Mouse (Mus musculus): Measurements from ENCODE around the gene Tcerg1l. TPM values are rescaled to one million over a fixed set of nuclear protein-coding genes. Genes with fewer than 3 reads are reported as not detected.

Gene Tcerg1l
- total and polyA plus RNA-seq, 3 experiments, result not detected

DNA sequence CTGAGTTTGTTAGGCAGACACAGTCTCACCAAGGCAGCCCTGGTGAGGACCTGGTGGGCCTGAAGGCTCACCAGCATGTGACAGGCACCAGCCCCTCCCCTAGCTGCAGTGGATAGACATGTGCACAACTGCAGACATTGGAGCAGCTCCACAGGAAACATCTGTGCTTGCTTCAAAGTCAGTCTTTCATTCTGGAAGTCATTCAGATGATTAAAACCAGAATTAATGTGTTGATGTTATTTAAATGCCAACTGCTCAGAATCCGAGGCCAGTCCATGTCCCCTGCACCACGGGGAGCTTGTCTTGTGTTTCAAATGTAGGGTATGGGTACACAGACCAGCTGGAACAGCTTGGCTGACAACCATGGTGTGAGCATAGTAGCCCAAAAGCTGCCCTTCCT, 150.8 kb downstream of the Tcerg1l start:
- no peaks in the 10 kb centered on the region for H3K79me2 ChIP-seq (ENCODE audit: control insufficient read depth, insufficient read depth, low read length, poor library complexity)
- no peak for TF ChIP-seq MEF2A (IDR thresholded peaks at IDR 0.05; ENCODE audit: extremely low read depth, insufficient replicate concordance, low read depth, low read length, poor library complexity, severe bottlenecking)
- TF ChIP-seq ELF1 (IDR thresholded peaks at IDR 0.05; ENCODE audit: low read depth, low read length), result no peak
- no peak for TF ChIP-seq POLR2A (IDR thresholded peaks at IDR 0.05; ENCODE audit: control insufficient read depth in 1 of 2, insufficient read depth in 1 of 2, low read depth in 1 of 2, low read length in 2 of 2, poor library complexity in 1 of 2)
- no peak for TF ChIP-seq TBP (IDR thresholded peaks at IDR 0.05; ENCODE audit: low read depth, low read length)
- no peak for TF ChIP-seq GABPA (IDR thresholded peaks at IDR 0.05; ENCODE audit: low read depth, low read length)
- TF ChIP-seq UBTF (IDR thresholded peaks at IDR 0.05; ENCODE audit: borderline replicate concordance, insufficient read depth, low read depth, low read length), result no peak
- no peak for TF ChIP-seq SIN3A (IDR thresholded peaks at IDR 0.05; ENCODE audit: low read length)
- TF ChIP-seq ZNF384 (IDR thresholded peaks at IDR 0.05; ENCODE audit: low read depth, low read length), result no peak
- no peak for TF ChIP-seq MYC (IDR thresholded peaks at IDR 0.05; ENCODE audit: low read depth, low read length)
- TF ChIP-seq ZKSCAN1 (IDR thresholded peaks at IDR 0.05; ENCODE audit: low read depth, low read length), result no peak
- no peak for TF ChIP-seq MAX (IDR thresholded peaks at IDR 0.05; ENCODE audit: low read length)
- no peak for TF ChIP-seq CHD1 (IDR thresholded peaks at IDR 0.05; ENCODE audit: low read depth, low read length)
- no peak for TF ChIP-seq MXI1 (IDR thresholded peaks at IDR 0.05; ENCODE audit: low read depth, low read length)
- TF ChIP-seq MAZ (IDR thresholded peaks at IDR 0.05; ENCODE audit: low read depth, low read length), result no peak
- TF ChIP-seq SMC3 (IDR thresholded peaks at IDR 0.05; ENCODE audit: low read depth, low read length), result no peak
- TF ChIP-seq TCF12 (IDR thresholded peaks at IDR 0.05; ENCODE audit: low read depth, low read length), result no peak
- TF ChIP-seq E2F4 (IDR thresholded peaks at IDR 0.05; ENCODE audit: borderline replicate concordance, low read depth, low read length), result no peak
- no peak for TF ChIP-seq JUND (IDR thresholded peaks at IDR 0.05; ENCODE audit: low read depth, low read length)
- H3K9ac ChIP-seq (ENCODE audit: control insufficient read depth, low read depth, low read length, poor library complexity, severe bottlenecking), result no peak overlapping the region
- H3K9me3 ChIP-seq (replicated peaks; ENCODE audit: insufficient read depth, low read length), result no peaks in the 10 kb centered on the region
- H3K27ac ChIP-seq (ENCODE audit: control insufficient read depth, low read depth, low read length), result no peak overlapping the region
- DNase-seq (ENCODE audit: low read depth, low spot score), result no peak
- H3K4me3 ChIP-seq (ENCODE audit: control insufficient read depth in 1 of 2, insufficient read depth in 1 of 2, low read depth in 2 of 2, low read length in 2 of 2), result no peak overlapping the region
- H3K27me3 ChIP-seq (ENCODE audit: control insufficient read depth in 1 of 2, insufficient read depth in 2 of 2, low read length in 2 of 2), result no peaks in the 10 kb centered on the region; a peak in 1 of 4 replicates
- H3K4me1 ChIP-seq (ENCODE audit: control insufficient read depth in 1 of 2, insufficient read depth in 2 of 2, low read length in 2 of 2), result no peaks in the 10 kb centered on the region
- no peaks in the 10 kb centered on the region for H3K36me3 ChIP-seq (ENCODE audit: control insufficient read depth in 1 of 2, insufficient read depth in 2 of 2, low read length in 2 of 2)

DNA sequence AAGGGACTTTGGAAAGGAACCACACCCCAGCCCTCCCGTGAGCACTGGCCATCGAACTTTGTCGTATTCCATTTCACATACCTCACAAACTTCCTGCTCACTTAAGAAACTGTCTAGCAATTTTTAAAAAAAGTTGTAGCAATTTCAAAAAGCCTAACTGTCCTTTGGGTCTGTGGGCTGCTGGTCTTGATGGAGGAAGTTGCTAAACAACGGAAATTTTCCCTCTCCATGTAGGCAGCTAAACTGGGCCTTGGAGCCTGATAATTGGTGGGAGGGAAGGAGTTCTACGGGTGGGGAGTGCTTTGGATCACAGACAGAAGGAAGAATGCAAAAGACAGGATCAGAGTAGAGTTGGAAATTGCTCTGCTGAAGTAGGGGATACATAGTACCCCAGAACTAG, 155.3 kb downstream of the Tcerg1l start:
- Histone ChIP-seq H3K4me3 (ENCODE audit: control insufficient read depth in 1 of 2, insufficient read depth in 1 of 2, low read depth in 2 of 2, low read length in 2 of 2) (no peak overlapping the region), H3K79me2 (ENCODE audit: control insufficient read depth, insufficient read depth, low read length, poor library complexity) (no peaks in the 10 kb centered on the region), H3K4me1 (ENCODE audit: control insufficient read depth in 1 of 2, insufficient read depth in 2 of 2, low read length in 2 of 2) (no peaks in the 10 kb centered on the region), H3K27me3 (ENCODE audit: control insufficient read depth in 1 of 2, insufficient read depth in 2 of 2, low read length in 2 of 2) (no peaks in the 10 kb centered on the region; a peak in 1 of 4 replicates), H3K27ac (ENCODE audit: control insufficient read depth, low read depth, low read length) (no peak overlapping the region), H3K9me3 (replicated peaks; ENCODE audit: insufficient read depth, low read length) (no peaks in the 10 kb centered on the region), H3K9ac (ENCODE audit: control insufficient read depth, low read depth, low read length, poor library complexity, severe bottlenecking) (no peak overlapping the region), H3K36me3 (ENCODE audit: control insufficient read depth in 1 of 2, insufficient read depth in 2 of 2, low read length in 2 of 2) (no peaks in the 10 kb centered on the region)
- DNase-seq (ENCODE audit: low read depth, low spot score), result no peak
- TF ChIP-seq MYB (IDR thresholded peaks at IDR 0.05; ENCODE audit: low read depth, low read length), result no peak
- TF ChIP-seq NELFE (IDR thresholded peaks at IDR 0.05; ENCODE audit: low read depth, low read length), result no peak
